Mouse (Mus musculus) C2C12 (cell line): ENCODE measurements around the gene Naip5. TPM values are rescaled to one million over a fixed set of nuclear protein-coding genes. Genes with fewer than 3 reads are reported as not detected.
"Not testable (repeated sequence)": the region's sequence is repeated elsewhere in the genome, so short reads cannot be mapped to it uniquely, and the experiment has no call there.

Experiments used
- H3K27me3 ChIP-seq: one replicate; pipeline ENCODE4 v1.6.1; 2011; ENCODE audit not compliant: control insufficient read depth, insufficient read depth, insufficient read length
- H3K36me3 ChIP-seq: one replicate; pipeline ENCODE4 v1.6.1; 2011; ENCODE audit not compliant: control insufficient read depth, insufficient read depth
- H3K4me3 ChIP-seq: one replicate; pipeline ENCODE4 v1.5.1; 2011; ENCODE audit warnings: mild to moderate bottlenecking, control low read depth; ENCODE audit not compliant: poor library complexity, insufficient read depth, severe bottlenecking
- H3K79me2 ChIP-seq: one replicate; pipeline ENCODE4 v1.6.1; 2011; ENCODE audit not compliant: control insufficient read depth, insufficient read depth
- H3K79me3 ChIP-seq: one replicate; pipeline ENCODE4 v1.6.1; 2011; ENCODE audit warnings: low read depth, control low read depth
- H3ac ChIP-seq: one replicate; pipeline ENCODE3; 2011; ENCODE audit warnings: low read depth; ENCODE audit not compliant: control insufficient read depth, insufficient read length
- polyA plus RNA-seq: library from polyadenylated mRNA; unstranded; fragments of >200 nt; fragmentation: generic; extraction: Trizol; gene quantifications from one replicate; pipeline ENCODE4 v1.2.1, GENCODE M21; 2012; ENCODE audit warnings: missing spikeins

The Naip5 gene
- polyA plus RNA-seq, 1 experiment = 0.01 TPM

GRCm38 (mm10) chr13:100162467-100162866 is 83.7 kb downstream of the Naip5 start:
- not testable (repeated sequence) for H3K36me3 ChIP-seq, H3K79me2 ChIP-seq, H3K4me3 ChIP-seq, H3K79me3 ChIP-seq, H3K27me3 ChIP-seq, H3ac ChIP-seq

Other genes with a start within 250 kb of the Naip5 start
- 7.8 TPM for gene Mccc2, start 230.7 kb downstream of the Naip5 start, polyA plus RNA-seq
- 3.0 TPM for gene Bdp1, start 142.3 kb downstream of the Naip5 start, polyA plus RNA-seq
- 30.0 TPM for gene Serf1, start 138.3 kb downstream of the Naip5 start, polyA plus RNA-seq
- gene Smn1, start 121.5 kb downstream of the Naip5 start, polyA plus RNA-seq = 72.8 TPM
- gene Naip2, start 44.2 kb downstream of the Naip5 start, polyA plus RNA-seq = 0.21 TPM
- gene Naip6, start 71.4 kb upstream of the Naip5 start, polyA plus RNA-seq = 0.05 TPM
- gene Naip1, start 206.5 kb upstream of the Naip5 start, polyA plus RNA-seq = 0.06 TPM
- gene Gtf2h2, start 246.3 kb upstream of the Naip5 start, polyA plus RNA-seq = 19.4 TPM